Mouse (Mus musculus) gastrocnemius, adult 18-20 months (tissue): ENCODE data around the gene Cluap1. TPM values are rescaled to one million over a fixed set of nuclear protein-coding genes. Genes with fewer than 3 reads are reported as not detected.

Experiments
- DNase-seq: peaks from one replicate; pipeline ENCODE4 v3.0.0; 2021; ENCODE audit warnings: low spot score
- long read RNA-seq, 2 experiments: library from polyadenylated mRNA; stranded (forward); transcript quantifications; one replicate each; pipeline ENCODE4 v2.0.0; 2021
- total RNA-seq, 2 experiments: library from RNA; stranded (reverse); gene quantifications; 2 replicates each; pipeline ENCODE4 v1.2.3; 2021

Gene Cluap1
- 1 to 10 TPM; 7.3 to 8.4 TPM for total RNA-seq
- long read RNA-seq, experiment 1, partial matches to known transcripts: 0 of 13 reads
- long read RNA-seq, experiment 1, other reads (novel, unspliced or antisense): 9 of 13 reads
- long read RNA-seq, experiment 2, partial matches to known transcripts: 1 of 13 reads
- long read RNA-seq, experiment 2, other reads (novel, unspliced or antisense): 9 of 13 reads

GRCm38 (mm10) chr16:3908537-3909111 lies at the start of gene Cluap1, which contains the start of gene 1700037C18Rik:
Gene Cluap1, plus strand, starts transcription at chr16:3908801.
Gene 1700037C18Rik, minus strand, starts transcription at chr16:3908689.
- DNase-seq: peak; percentile 94

- DNase-seq: no peak
Observed at GRCm38 (mm10) chr16:3859254-3859653, 49.3 kb upstream of the Cluap1 start.

GRCm38 (mm10) chr16:3871815-3872214 lies 36.8 kb upstream of the Cluap1 start:
- no peak for DNase-seq

DNA sequence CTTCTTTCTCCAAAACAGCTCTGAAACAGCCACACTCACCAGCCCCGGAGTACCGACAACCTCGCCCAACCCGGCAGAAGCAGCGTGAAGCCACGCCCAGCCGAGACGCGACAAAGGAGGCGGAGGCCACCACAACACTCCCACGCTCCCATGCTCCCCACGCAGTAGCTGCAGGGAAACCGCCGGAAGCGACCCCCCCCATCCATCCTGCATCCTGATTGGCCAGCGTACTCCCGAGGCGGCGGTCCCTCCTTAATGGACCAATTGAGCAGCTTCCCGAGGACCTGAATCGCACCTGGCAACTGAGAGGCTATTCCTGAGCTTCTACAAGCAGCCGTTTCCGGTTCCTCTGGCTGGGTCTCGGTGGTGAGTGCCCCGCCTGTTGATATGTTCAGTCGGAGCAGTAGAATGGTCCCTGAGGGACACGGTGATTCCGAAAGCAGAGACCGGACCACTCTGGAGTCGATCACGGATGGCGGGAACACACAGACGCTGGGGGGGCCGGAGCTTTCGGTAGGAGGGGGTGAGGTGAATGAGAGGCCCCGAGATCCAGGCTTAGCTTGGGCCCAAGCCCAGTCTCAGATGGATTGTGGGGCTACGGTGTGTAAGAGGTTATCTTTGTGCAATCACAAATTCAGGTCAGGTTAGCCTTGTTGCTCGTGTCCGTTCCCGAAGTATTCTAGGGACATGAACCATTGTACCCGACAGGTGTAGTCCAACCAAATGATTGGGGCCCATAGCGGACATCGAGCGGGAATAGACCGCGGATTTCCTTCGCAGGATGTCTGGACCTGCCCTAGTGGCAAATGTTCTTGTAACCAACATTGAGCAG lies 36.2 kb upstream of the Cluap1 start, which contains the start of gene Naa60:
Gene Naa60, plus strand, starts transcription at position 160 of the 832 bp plus-strand sequence.
- peak; percentile 86 for DNase-seq

- DNase-seq: no peak
Observed at GRCm38 (mm10) chr16:3876346-3876745, 32.3 kb upstream of the Cluap1 start.

DNA sequence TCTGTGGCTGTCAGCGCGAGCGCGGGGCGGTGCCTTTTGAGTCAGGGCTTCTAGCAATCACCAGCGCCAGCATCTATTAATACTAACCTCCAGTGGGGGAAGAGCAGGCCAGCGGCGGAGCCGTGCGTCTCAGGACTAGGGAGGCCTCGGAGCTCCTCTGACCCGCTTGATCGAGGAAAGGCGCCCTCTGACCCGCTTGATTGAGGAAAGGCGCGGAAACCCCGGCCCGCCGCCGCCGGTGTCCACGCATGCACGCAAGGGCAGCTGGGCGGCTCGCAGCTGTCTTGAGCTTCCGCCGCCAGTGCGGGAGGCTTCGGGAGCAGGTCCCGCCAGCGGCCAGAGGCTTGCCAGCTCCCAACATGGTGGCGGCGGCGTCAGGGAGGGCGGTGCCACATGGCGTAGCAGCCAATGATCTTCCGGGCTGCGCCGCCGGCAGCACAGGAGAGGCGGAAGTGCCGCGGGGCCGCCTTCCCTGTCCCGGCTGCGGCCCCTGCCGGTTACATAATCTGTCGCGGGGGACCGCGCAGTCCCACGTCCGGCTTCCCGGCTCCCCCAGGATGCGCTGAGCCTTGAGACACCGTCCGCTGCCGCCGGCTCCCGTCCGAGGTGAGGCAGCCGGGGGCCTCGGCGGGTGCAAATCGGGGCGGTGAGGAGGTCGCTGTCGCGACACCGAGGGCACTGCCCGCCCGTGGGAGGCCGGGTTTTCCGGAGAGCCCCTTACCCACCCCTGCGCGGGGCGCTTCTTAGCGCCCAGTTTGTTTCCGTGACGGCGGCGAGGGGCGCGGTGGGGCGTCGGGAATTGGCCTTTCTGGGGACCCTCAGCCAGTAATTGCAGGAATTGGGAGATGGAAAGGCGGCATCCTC lies 24.2 kb upstream of the Cluap1 start, which contains the start of the genes Zfp597 and Gm20695:
Gene Zfp597, minus strand, starts transcription at position 361 of the 864 bp plus-strand sequence.
Gene Gm20695, plus strand, starts transcription at position 448 of the 864 bp plus-strand sequence.
- peak; percentile 95 for DNase-seq

DNA sequence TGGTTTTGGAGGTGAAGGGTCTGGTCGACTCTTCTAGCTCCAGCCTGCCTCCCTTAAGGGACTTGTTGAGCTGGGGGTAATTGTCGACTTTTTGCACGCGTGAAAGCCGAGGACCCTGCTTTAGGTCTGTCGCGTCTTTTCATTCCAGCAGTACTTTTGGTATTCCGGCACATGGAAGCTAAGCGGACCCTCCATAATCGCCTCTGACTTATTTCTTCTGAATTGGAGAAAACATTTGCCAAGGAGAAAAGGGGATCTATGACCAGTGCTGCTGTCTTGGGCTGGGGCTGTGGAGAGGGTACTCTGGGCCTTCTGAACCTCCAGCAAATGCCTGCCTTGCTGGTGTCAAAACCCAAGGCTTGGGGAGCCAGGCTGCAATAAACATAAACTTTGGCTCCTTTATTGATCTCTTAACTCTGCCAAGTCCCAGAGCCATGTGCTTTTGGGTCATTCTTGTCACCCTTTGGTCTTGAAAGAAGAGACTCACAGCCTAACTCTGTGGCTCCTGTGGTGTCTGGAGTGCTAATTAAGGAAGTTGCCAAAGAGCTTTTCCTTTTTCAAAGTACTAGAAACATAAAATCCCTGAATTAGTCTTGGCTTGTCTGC lies 23.4 kb upstream of the Cluap1 start:
- no peak for DNase-seq

- DNase-seq: no peak
Observed at GRCm38 (mm10) chr16:3891621-3892295, 16.8 kb upstream of the Cluap1 start.

DNA sequence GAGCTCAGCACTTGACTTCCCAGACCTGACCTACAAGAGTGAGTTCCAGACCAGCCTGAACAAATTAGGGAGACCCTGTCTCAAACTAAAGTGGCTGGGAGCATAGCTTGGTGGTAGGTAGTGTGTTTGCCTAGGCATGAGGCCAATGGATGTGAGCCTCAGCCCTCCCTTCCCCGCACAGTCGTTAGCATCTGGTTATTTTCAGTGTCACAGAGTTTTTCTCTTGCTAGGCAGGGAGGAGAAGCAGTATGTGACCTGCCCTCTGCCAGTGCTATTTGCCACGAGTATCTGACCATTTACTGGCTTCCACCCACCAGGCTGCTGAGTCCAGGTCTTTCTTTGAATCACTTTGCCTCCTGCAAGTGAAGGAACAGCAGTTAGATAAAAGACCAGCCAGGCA lies 14.9 kb upstream of the Cluap1 start:
- DNase-seq: no peak

GRCm38 (mm10) chr16:3895173-3895792 lies 13.3 kb upstream of the Cluap1 start:
- DNase-seq: peak; percentile 40

DNA sequence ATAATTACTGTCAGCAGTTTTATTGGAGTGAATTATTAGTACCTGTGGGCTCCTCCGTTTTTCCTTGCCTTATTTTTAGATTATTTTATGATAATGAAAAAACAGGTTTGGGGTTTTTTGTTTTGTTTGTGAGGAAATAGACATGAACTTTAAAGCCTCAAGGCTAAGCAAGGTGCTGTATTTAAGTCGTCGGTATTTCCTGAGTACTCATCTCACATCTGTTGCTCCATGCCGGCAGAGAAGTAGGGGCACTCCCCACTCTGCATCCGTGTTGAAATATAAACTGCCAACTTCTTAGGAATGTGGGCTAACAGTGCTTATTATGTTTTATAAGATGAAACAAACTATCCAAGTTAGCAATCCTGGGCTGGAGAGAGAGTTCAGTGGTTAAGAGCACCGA lies 12.6 kb upstream of the Cluap1 start:
- no peak for DNase-seq

DNA sequence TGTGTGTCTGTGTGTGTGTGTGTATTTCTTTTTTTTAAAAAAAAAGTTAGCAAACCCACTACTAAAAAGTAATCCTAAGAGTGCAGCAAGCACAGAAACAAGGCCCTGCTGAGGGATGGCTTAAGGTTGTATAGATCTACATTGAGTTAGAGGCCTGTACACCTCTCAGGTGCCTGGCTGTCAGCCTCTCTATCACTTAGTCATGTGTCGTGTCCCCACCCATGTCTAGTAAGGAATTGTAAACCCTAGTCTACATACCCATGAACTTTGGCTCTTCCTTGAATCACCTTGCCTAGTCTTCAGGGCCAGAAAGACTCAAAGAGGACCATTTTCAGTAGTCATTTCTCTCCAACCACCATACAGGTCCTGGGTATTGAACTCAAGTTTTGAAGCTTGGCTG lies 12.0 kb upstream of the Cluap1 start:
- no peak for DNase-seq

- no peak for DNase-seq
Observed at GRCm38 (mm10) chr16:3907471-3907870, 1.1 kb upstream of the Cluap1 start.

DNA sequence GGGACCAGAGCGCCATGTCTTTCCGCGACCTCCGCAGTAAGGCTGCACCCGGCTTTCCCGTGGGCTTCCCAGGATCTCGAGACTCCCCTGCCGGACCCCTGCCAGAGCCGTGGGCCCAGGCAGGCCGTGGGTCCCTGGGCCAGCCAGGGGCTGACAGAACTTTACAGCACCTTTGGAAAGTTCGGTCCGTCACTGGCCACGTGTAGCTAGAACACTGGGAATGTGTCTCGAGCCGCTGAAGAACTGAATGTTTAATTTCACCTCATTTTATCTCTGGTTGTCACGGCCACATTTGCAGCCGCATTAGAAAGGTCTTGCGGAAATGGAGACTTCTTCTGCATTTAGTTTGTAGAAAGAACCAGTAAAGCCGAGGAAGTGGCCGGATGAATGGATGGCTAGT lies 517 bp downstream of the Cluap1 start:
- no peak for DNase-seq

DNA sequence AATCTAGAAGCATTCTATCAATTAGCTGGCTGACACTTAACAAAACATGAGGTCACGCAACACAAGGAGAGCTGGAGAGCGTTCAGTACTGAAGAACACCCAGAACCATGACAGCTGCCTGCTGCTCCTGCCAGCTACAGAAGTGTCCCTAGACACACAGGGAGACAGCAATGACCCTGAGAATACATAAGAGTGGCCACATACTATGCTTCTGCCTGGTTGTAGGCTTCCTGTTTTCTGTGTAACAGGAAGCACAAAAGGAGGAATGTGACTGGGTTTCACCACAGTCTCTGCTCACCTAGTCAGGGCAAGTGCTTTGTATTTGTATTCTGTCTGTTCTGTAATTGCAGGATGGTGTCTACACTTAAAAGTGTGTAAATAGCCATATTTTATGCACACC lies 12.2 kb downstream of the Cluap1 start:
- no peak for DNase-seq

DNA sequence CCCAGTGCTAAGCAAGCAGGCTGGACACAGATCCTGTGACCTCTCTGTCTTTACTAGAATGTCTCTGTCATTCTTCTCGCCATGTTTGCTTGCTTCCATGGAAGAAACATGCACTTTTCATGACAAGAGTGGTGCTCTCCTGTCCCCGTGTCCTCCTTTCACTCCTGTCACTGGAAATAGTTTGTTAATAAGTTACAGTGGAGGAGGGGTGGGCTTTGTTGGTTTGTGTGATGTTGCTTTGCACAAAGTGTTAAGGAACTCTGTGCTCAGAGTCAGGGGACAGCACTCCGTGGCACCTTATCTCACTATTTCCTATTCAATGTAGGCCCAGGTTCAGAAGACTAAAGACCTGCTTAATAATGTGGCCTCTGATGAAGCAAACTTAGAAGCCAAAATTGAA lies 14.9 kb downstream of the Cluap1 start:
- no peak for DNase-seq

DNA sequence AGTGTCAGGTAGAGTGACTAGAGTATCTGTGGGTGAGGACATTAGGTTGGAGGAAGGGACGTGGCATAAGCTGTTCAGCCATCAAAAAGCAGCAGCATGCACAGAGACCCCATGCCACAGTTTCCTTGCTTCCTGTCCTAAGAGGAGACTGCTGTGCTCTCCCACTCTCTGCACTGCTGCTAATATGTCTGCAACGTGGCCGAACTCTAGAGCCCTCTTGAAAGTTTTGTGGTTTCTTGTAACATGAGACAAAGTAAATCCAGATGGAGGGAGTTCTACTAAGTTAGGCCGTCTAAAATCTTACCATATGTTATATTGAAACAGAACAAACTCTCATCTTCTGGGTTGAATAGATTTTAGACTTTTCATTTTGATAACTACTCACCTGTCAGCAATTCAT lies 15.4 kb downstream of the Cluap1 start:
- no peak for DNase-seq

DNA sequence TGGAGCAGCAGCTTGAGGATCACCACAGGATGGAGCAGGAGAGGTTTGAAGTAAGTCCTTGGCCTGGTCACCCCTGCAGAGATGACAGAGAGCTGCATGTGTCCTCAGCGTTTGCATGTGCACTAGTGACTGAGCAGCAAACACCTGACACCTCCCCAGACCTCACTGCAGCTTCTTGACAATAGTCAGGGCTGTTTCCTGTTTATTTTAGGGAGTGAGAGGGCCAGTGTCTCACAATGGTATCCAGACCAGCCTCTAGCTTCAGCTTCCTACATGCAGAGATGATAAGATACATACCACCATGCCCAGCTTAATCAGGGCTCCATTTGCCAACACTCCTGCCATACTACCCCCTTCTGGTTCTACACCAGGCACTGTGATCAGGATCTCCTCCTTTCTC lies 20.0 kb downstream of the Cluap1 start:
- no peak for DNase-seq

GRCm38 (mm10) chr16:3929151-3929550 lies 20.6 kb downstream of the Cluap1 start:
- no peak for DNase-seq

DNA sequence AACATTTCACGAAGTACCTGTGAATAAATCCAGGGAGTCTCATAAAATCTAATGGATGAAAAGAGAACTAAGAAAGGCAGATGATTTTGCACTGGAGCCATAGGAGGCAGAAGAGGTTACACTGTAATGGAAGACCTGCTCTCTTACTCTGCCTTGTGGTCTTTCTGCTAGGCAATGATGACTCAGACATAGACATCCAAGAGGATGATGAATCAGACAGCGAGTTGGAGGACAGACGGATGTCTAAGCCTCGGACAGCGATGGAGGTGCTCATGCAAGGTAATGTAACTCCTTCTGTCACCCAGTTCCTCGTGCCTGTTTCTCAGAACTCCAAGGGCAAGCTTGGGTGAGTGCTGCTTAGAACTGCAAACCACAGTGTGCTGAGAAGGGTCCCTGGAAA lies 24.9 kb downstream of the Cluap1 start:
- DNase-seq: no peak
